Mouse (Mus musculus) ovary, postnatal 10 days (tissue): ENCODE results near the gene Gm10337.

Experiments
- DNase-seq: peaks from one replicate; pipeline ENCODE4 v3.0.0; 2022; ENCODE audit warnings: low spot score

The Gm10337 gene

GRCm38 (mm10) chr15:102500479-102500878 lies 3.0 kb upstream of the Gm10337 start:
- no peak for DNase-seq

- no peak for DNase-seq
These were observed 2.3 kb upstream of the Gm10337 start for GRCm38 (mm10) chr15:102501084-102501814.

DNA sequence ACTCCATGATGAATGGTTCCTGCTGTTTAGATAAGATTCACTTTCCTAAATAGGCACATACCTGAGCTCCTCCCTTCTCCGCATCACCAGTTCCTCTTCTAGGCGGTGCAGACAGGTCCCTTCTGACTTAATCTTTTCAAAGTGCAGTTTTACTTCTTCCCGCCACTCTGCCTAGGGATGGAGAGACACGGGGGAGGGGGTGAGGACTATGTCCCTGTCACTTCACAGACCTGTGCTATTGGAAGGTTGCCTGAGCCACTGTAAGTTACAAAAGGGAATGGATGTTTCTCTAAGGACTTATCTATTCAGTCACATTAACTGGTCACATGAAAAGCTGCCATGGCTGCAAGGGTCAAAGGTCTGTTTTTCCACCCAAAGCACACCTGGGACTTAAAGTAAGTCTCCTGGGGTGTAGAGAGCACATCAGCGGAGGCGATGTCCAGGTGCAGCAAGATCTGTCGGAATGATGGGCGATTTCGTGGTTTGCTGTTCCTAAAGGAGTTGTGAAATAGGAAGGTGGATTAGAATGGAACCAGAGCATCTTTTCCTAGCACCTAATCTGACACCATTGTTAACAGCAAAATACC lies 1.2 kb upstream of the Gm10337 start:
- no peak for DNase-seq

- DNase-seq = no peak
These were observed 631 bp downstream of the Gm10337 start for GRCm38 (mm10) chr15:102503924-102504782.

GRCm38 (mm10) chr15:102505073-102505769 lies 1.7 kb downstream of the Gm10337 start:
- DNase-seq = no peak

DNA sequence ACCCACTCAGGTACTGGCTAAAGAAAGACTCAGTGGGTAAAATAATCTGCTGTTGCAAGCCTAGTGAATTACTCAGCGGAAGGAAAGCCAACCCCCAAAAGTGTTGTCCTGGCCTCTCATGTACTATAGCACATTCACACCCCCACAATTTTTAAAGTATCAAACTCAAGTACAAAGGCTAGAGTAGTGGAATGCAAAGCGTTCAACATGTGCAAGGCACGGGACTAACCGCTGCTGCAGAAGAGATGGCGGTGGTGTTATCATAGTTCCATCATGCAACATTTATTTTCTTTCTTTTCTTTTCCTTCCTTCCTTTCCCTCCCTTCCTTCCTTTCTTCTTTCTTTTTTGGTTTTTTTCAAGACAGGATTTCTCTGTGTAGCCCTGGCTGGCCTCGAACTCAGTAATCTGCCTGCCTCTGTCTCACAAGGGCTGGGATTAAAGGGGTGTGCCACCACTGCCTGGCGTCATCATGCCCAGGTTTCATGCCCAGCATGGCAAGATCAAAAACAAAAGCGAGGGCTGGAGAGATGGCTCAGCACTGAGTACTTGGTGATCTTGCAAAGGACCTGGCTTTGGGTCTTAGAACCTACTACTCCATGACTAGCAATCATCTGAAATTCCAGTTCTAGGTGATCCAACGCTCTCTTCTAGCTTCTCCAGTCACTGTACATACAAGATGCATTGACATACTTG lies 2.4 kb downstream of the Gm10337 start:
- DNase-seq = no peak

GRCm38 (mm10) chr15:102506464-102506830 lies 2.9 kb downstream of the Gm10337 start:
- no peak for DNase-seq

DNA sequence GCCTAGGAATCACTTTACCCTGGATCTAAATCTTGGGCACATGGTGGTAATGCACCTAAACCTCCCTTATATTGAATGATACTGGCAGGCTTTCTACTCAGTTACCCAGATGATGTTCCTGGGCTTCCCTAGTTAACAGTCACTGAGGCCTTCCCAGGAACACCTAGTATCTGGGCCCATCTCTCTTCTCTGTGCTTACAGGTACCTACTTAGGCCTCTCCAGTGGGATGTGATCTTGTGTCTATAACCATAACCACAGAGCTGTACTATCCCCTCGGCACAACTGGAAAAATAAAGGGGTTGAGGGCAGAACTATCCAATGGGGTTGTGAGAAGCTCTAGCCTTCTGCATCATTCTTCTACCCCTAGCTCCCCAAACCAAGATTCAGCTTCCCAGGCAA lies 3.3 kb downstream of the Gm10337 start:
- DNase-seq = no peak

GRCm38 (mm10) chr15:102507561-102507960 lies 4.0 kb downstream of the Gm10337 start:
- no peak for DNase-seq

GRCm38 (mm10) chr15:102508336-102508735 lies 4.8 kb downstream of the Gm10337 start:
- no peak for DNase-seq

GRCm38 (mm10) chr15:102510110-102510509 lies 6.6 kb downstream of the Gm10337 start:
- DNase-seq = no peak

- DNase-seq = peak; percentile 71
These were observed 7.2 kb downstream of the Gm10337 start for GRCm38 (mm10) chr15:102510590-102511284.

DNA sequence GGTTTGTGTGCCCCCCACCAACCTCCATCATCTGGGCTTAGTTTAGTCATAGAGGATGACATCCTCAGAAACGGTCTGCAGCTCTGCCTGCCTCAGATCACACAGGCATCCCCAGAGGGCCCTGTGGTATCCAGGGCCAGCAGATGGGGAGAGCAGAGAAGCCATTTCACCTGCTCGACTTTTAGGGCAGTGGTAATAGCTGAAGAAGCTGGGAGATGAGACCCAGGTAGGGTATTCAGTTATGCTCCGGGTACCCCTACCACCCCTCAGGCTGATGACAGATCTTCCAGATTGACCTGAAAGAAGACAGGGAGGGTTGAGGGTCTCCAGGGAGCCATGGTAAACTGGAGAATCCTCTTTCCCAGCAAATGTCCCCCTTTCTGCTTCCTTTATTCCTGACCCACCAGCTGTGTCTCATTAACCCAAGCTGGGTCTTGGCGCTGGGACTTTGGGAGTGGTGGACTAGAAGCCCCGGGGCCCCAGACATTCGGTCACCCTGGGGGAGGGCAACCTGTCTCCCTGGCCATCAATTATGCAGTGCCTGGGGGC lies 7.8 kb downstream of the Gm10337 start:
- DNase-seq = no peak

DNA sequence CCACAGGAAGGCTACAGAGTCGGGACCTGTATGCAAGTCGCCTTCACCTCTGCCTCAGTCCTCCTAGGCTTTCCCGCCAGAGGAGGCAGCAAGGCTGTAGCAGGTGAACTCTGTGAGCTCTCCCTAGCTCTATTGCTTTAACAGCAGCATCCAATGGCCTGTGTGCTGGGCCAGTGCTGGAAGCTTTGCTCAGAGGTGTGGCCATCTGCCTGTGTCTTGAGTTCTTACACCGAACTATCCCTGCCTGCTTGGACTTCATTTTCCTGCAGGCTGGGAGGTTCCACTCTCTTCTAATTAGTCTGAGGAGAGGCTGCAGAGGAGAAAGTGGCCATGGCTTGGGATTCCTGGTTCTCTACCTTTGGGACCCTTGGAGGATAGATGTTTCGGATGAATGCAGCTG lies 8.5 kb downstream of the Gm10337 start:
- DNase-seq = no peak

- no peak for DNase-seq
These were observed 8.9 kb downstream of the Gm10337 start for GRCm38 (mm10) chr15:102512471-102512870.

DNA sequence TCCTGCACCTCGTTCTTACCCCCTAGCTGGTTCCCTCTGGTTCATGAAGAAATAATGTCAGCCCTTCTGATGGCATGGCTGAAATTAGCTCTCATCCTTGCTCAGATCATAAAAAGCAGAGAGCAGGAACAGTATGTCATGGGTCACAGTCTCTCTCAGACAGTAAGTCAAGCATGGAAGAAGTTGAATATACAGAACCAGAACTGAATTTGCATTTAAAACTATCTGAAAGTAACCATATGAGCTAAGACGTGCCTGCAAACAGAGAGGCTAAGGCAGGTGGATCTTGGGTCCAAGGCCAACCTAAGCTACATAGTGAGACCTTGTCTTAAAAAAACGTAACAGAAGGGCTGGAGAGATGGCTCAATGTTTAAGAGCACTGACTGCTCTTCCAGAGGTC lies 9.5 kb downstream of the Gm10337 start:
- no peak for DNase-seq

- DNase-seq = no peak
These were observed 11.7 kb downstream of the Gm10337 start for GRCm38 (mm10) chr15:102515261-102515660.

DNA sequence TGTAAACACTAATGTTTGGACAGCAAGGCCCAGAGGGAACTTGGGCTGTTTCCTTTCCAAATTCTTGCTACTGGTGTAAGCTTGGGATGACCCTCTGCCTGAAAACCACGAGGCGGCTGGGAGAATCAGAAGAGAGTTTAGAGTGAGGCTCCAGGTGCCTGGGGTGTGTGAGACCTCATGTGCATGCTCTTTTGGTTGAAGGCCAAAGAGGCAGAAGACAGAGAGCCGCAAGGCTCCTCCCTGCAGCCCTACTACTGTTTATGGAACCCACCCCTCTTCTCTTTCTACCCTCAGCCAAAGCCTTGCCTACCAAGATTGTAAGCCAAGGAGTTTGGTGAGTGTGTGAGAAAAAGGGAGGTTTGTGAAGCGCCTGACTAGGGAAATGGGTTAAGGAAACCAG lies 12.3 kb downstream of the Gm10337 start:
- DNase-seq = no peak

GRCm38 (mm10) chr15:102516293-102516692 lies 12.8 kb downstream of the Gm10337 start:
- no peak for DNase-seq

GRCm38 (mm10) chr15:102516728-102517404 lies 13.3 kb downstream of the Gm10337 start, which contains the start of gene Map3k12:
Gene Map3k12 (minus strand): TSS chr15:102517064.
- peak; percentile 66 for DNase-seq
